Mouse (Mus musculus) ES-Bruce4 (cell line): ENCODE results near the gene Mfsd11.

Experiments used
- CTCF ChIP-seq: IDR thresholded peaks from one replicate; pipeline ENCODE4 v1.8.1; 2011; ENCODE audit warnings: low read depth, low read length
- EP300 ChIP-seq: IDR thresholded peaks from 2 replicates; pipeline ENCODE4 v1.6.1; 2011; ENCODE audit warnings: low read depth, low read length; ENCODE audit not compliant: insufficient read depth
- POLR2A ChIP-seq: IDR thresholded peaks from one replicate; pipeline ENCODE4 v1.8.1; 2011; ENCODE audit warnings: low read length; ENCODE audit not compliant: insufficient read depth

GRCm38 (mm10) chr11:116846593-116847181 lies 5.6 kb upstream of the Mfsd11 start:
- no peak for TF ChIP-seq POLR2A
- TF ChIP-seq CTCF: no peak
- no peak for TF ChIP-seq EP300
